Mouse (Mus musculus): Measurements from ENCODE around the gene Derl3.
"Not testable (repeated sequence)": the region's sequence is repeated elsewhere in the genome, so short reads cannot be mapped to it uniquely, and the experiment has no call there.

Gene Derl3

DNA sequence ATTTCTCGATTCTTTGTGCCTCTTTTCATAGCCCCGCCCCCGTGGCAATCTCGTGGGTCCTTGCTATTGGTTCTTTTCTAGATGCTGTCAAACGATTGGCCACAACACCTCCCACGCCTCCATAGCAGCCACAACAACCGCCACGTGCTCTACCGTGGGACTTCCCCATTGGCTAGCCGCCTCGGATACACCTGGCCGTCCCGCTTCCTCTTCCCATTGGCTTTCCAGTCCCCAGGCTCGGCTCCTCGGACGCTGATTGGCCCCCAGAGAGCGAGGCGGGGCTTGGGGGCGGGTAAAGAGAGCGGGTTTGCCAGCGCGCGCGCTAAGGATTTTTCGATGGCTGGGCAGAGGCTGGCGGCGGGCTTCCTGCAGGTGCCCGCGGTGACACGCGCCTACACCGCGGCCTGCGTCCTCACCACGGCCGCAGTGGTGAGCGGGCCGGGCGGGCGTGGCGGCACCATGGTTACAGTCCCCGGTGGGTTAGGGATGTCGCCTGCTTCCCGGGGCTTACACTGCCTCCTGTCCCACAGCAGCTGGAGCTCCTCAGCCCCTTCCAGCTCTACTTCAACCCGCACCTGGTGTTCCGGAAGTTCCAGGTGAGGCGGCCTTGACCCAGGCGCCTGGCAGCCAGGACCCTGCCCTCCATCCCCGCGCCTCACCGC is at the start of gene Derl3:
Derl3 (plus strand) TSS at position 325 of the 662 bp plus-strand sequence.
- DNase-seq (ENCODE audit: low read depth): no peak

DNA sequence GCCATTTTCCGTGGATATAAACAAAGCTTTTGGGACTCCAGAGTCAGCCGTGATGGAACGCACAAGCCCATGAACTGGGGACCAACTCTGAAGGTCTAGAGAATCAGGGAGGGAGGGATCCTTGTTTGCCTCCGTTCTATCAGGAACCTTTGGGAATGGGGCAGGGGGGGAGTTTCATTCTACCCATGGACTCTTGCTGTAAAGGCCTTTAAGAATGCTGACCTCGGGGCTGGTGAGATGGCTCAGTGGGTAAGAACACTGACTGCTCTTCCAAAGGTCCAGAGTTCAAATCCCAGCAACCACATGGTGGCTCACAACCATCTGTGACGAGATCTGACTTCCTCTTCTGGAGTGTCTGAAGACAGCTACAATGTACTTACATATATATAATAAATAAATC is 49.3 kb upstream of the Derl3 start:
- not testable (repeated sequence) for DNase-seq (ENCODE audit: low read depth)

DNA sequence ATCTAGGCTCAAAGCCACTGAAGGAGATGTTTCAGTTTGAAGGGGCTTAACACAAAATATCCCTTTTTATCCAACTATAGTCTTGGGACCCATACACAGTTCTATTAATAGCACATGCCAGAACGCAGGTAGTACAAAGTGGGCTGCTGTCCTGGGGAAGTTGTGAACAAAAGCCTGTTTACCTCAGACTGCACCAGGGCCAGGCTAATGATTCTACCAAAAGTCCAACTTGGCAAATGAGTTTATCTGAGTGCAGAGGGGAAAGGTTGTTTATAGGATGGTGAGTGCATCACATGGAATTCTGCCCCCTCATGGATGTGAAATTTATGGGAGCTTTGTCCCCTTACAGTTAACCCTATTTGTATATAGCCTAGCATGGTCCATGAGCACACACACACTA is 48.4 kb upstream of the Derl3 start:
- no peak for DNase-seq (ENCODE audit: low read depth)

DNA sequence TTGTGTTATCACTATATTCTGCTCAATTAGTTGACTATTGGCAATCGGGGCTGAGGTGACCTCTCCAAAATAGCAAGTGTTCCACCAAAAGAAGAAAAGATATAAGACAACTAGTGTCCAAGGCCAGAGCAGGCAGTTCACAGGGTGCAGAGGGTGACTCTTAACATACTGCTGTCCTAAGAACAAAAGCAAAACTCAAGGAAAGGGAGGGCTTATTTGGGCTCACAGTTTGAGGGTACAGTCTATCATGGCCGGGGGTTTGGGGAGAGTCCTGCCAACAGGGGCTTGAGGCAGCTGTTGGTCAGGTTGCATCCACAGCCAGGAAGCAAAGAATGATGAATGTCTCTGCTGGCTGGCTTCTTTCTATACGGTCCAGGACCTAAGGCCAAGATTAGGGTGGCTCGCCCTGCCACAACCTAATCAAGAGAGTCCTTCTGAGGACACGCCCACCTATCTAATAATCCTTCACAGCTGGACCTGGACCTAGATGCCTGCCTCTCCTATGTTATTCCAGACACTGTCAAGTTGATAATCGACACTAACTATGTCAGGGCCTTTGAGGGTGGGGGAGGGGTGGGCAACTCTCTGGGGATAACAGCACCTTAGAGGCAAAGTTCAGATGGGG is 47.8 kb upstream of the Derl3 start:
- DNase-seq (ENCODE audit: low read depth): no peak

DNA sequence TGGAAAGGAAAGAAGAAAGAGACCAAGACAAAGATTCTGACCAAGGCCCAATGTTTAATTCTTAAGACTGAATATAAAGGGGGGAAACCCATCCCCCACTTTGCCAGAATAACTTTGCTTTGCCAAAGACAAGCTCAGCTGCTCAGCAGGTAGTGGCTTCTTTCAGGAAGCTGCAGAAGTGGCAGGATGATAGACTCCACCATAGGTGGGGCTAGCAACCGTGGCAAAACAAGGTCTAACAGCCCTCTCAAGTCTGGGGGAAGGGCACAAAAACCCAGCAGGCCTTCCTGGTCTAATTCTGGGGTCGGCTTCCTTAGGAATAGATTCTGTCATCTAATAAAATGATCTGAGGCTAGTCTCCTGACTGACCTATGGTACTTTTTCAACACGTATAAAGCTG is 44.8 kb upstream of the Derl3 start:
- no peak for DNase-seq (ENCODE audit: low read depth)

DNA sequence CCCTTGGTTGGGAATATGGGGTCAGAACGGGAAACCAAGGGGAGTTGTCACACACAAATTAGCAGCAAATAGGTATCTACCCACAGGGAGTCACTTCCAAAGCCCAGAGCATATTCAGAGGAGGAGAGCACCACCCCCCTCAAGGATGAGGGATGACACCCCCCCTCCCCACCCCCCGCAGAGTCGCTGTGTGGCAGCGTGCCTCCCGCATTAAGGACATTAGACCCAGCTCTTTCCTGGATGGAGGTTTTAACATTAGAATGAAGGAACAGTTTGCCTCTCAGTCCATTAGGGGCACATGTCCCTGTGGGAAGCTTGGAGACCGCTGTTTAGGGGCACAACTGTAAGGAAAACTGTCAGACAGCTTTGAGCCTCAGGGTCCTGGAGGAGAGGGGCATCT is 42.1 kb upstream of the Derl3 start:
- DNase-seq (ENCODE audit: low read depth): no peak

DNA sequence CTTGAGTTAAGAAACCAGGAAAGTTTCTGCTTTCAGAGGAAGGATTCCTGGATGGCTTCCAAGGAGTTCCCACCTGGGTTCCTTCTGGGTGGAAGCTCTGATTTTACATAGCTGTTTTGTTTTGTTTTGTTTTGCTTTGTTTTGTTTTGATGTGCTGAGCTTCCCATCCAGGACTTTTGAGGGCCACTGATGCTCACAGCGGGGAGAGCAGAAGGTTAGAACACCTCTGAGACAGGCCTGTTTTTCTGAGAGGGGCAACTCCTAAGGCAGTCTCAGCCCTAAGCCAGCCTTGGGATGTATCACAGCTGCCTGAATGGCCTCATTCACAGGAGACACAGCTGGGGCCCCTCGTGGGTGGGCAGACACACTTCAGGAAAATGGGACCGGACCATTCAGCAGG is 41.5 kb upstream of the Derl3 start:
- no peak for DNase-seq (ENCODE audit: low read depth)

DNA sequence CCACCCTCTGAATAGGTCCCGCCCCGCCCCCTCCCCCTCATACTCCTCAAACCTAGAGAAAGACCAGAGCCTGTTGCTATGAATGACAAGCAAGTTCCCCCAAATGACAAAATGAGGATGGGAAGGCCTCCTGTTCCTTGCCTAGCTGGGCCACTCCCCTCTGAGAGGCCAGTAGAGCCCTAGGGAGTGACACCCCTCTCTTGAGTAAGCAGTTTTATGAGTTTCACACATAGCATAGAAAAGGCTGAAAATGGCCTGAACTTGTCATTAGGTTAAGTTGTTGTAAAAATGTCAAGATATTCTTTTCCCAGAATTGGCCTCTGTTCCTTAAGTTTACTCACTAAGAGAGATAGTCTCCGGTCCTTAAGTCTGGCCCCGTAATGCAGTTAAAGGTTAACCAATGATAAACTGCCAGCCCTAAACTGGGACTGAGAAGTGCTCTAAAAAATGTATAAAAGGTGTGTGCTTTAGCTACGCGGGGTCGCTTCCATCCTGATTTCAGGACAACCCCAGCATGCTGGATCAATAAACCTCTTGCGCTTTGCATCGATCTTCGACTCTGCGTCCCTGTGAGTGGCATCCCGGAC is 40.6 kb upstream of the Derl3 start:
- no peak for DNase-seq (ENCODE audit: low read depth)

DNA sequence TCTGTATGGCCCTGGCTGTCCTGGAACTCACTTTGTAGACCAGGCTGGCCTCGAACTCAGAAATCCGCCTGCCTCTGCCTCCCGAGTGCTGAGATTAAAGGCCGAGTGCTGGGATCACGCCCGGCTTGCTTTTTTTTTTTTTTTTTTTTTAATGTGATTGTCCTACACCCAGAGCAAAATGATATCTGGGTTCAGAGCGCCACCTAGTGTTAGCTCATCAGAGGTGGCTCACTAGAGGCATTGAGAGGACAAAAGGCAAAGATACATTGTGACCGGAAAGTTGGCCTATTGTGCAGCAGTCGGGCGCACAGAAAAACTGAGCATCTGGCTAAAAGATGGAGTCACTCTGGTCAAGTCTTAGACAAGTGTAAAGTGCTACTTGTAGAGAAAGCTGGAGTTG is 39.8 kb upstream of the Derl3 start:
- peak; percentile 94 for DNase-seq (ENCODE audit: low read depth)

DNA sequence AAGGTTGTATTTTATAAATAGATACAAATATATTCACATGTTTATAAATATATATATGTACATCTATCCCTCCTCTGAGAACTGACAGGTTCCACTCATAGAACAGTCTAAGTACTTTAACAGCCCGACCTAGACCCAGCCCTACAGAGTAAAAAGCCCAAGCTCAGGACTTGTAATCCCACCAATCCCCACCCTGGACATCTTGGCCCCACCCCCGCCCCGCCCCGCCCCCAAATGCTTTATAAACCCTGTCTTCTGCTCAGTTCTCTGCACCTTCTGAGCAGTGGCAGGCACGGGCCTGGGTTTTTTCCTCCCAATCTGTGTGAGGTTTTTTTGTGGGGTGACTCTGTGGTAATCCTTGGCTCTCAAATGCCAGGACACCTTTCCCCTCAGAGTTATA is 39.1 kb upstream of the Derl3 start:
- DNase-seq (ENCODE audit: low read depth): no peak

DNA sequence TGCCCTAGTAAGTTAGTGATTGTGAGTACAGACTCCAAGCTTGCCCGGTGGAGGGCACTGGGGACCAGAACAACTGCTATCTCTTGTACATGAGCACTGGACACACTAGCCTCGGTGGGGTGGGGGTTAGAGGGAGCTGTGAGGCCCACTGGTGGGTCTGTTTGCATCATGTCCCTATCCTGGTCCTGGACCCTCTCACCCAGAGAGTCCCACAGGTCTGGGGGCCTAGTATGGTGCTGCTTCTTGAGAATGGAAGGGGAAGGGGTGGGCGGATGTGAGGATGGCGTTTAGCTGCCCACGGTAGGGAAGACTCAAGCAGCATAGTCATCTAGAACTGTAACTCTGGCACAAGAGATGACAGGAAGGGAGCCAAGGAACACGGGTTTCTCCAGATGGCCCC is 38.4 kb upstream of the Derl3 start:
- DNase-seq (ENCODE audit: low read depth): no peak

DNA sequence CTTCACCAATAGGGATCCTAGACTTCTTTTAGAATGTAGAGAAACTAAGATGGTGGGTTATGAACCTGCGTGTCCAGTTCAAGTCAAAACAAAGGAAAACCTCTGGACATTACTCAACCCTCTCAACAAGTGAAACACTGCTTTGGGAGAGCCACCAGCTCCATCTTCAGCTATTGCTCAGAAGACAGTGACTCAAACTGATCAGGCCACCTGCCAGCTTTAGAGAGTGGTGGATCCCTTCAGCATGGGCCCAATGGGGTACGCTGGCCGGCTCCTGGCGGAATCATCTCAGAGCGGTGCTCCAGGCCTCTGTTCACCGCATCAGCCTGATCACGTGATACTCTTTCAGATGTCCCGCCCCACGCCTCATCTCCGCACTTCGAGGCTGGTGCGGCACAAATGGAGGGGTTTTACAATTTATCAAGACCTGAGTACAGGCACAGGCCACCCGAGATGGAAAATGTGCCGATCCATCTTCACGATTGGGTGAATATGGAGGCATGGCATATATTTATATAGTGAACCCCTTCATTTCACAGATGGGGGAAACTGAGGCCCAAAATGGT is 37.7 kb upstream of the Derl3 start:
- DNase-seq (ENCODE audit: low read depth): no peak

DNA sequence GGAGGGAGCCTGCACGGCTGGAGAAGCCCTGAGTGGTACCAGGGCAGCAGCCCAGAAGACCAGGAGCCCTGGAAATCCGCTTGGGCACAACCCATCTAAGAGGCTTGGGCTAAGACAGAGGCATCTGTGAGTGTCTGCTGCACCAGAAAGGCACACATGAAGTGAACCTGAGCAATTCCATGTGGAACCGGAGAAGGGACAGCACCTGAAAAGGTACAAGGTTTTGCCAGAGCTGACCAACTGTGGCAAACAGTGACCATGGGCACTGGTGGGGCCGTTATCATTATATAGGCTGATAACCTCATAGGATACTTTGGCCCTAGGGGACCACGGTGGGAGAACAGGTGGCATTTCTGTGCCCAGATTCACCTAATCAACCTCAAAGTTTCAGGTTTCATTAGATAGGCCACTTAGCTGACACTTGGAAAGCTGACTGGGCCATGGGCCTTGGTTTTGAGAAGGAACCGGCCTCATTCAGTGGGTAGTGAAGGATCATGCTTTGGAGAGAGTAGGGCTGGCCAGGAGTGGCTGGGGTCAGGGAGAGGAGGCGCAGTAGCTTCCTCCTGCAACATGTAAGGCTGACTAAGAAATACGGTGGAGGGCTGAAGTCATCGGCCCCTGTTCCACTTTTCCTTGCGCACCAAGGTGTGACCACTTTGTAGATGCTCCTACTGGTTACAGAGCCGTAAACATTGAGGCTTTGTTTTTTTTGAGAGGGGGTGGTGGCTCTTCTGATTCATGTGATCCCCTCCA is 36.9 kb upstream of the Derl3 start:
- DNase-seq (ENCODE audit: low read depth): no peak

DNA sequence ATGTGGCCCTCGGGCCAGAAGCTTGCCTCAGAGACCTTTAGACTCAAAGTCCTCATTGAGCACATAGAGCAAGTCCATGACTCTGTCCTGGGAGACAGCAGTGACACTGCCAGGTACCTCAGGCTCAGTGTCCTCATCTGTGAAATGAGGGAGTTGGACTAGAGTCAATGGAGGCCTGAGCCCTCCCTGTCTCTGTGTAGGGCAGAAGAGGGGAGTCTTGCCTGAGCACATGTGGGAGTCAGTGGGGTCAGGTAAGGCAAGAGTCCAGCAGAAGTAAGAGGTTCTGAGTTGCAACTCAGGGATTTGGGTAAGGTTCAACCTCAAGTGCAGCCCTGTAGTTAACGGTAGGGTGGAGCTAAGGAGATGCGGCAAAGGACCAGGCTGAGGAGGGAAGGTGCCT is 36.2 kb upstream of the Derl3 start:
- no peak for DNase-seq (ENCODE audit: low read depth)

DNA sequence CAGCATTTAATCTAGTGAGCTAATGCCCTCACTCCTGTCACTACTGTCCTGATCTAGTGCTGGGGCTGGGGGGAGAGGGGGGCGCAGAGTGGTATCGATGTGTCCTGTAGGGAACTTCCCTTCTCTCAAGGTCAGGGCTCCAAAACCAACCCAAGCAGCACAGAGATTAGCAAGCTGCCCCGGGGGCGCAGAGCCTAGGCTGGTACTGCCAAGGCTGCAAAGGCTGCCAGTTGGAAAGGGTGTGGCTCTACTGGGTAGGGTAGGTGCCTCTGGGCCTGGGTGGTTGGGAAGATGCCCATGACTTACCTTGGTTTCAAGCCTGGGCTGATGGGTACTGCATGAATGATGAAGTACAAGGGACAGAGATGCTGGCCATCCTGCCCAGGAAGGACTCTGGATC is 35.6 kb upstream of the Derl3 start:
- no peak for DNase-seq (ENCODE audit: low read depth)

DNA sequence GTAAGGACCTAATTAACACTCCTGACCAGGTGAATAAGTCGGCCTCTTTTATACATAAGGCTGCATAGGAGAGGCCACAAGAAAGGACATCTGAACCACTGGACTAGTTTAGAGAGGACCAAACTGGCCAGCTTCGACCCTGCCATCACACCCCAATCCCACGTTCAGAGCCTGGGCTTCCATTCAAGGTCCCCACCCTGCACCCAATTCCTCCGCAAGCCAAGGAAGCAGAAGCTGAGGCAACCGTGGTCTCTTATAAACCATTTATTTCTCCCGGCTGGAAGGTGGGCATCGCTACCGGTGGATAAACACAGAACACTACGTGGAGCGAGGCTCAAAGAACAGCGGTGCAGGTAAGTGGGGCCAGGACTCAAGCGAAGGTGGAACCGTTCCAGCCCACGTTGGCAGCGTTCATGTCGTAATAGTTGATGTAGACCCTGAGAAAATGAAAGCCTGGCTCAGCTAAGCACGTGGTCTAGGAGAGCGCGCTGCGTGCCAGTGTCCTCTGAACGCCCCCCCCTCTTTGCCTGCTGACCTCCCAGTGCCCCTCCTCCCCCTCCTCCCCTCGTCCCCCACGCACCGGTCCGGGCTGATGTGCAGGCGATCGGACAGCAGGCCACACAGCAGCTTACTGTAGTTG is 34.0 kb upstream of the Derl3 start:
- peak; percentile 62 for DNase-seq (ENCODE audit: low read depth)

DNA sequence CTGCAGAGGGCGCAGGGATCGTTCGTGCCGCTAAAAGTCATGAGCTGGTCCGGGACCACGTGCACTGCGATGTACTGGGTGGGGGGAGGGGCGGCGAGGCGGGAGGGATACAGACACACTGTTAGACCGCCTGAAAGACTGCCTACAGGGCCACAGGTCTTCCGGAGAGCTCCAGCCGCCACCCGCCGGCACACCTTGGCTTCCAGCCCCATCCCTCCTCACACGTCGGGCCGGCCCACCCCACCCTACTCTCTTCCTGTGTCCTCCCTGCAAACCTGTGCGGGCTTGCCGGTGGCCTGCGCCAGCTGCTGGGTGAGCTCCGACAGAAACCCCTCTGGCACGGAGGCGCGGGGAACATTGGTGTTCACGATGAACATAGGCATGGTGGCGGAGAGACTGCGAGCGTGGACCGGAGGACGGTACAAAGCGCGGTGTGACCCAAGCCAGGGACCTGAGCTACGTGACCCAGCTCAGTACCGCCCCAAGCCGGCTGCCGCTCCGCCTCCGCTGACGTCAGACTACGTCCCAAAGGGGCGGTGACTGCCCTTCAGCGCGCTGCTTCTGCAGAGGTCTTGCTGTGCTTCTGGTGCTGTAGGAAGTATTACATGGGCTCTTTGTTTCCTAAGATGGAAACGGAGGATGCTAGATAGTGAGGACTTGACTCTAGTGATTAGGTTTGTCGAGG is 33.3 kb upstream of the Derl3 start, which contains the start of gene Mif:
Mif (minus strand) TSS at position 455 of the 685 bp plus-strand sequence.
- DNase-seq (ENCODE audit: low read depth): peak; percentile 96

DNA sequence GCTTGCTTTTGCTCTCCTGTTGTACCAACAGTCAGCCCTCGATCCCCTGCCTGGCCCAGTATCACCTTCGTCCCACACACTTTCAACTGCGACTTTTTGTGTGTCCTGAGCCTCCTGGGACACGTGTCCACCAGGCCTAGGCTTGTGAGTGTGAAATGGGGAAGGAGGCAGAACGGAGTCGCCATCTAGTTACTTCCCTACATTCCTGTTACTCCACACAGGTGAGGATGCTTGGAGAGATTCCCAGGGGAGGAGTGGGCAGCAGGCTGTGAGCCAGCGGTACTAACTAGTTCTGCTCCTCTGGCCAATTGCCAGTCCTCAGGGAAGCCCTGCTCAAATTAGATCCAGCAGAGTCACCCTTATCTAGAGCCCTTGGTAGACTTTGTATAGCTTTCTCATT is 32.5 kb upstream of the Derl3 start:
- DNase-seq (ENCODE audit: low read depth): peak; percentile 28

DNA sequence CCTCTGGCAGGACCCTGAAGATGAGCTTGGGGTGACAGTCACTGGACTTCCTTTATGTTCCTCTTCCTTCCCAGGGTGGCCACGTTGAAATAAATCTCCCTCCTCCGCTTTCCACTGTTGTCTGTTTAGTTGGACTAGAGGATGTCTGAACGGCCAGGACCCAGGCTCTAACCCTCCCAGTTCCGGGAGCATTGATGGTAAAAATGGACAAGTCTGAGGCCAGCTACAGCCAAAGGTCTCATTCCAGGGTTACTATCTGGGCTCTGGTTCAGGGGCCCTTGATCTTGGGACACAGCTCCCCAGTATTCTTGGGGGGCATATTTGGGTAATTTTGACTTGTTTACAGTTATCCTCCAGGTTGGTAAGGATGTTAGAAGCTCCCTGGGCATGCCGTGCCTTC is 31.6 kb upstream of the Derl3 start:
- DNase-seq (ENCODE audit: low read depth): no peak

DNA sequence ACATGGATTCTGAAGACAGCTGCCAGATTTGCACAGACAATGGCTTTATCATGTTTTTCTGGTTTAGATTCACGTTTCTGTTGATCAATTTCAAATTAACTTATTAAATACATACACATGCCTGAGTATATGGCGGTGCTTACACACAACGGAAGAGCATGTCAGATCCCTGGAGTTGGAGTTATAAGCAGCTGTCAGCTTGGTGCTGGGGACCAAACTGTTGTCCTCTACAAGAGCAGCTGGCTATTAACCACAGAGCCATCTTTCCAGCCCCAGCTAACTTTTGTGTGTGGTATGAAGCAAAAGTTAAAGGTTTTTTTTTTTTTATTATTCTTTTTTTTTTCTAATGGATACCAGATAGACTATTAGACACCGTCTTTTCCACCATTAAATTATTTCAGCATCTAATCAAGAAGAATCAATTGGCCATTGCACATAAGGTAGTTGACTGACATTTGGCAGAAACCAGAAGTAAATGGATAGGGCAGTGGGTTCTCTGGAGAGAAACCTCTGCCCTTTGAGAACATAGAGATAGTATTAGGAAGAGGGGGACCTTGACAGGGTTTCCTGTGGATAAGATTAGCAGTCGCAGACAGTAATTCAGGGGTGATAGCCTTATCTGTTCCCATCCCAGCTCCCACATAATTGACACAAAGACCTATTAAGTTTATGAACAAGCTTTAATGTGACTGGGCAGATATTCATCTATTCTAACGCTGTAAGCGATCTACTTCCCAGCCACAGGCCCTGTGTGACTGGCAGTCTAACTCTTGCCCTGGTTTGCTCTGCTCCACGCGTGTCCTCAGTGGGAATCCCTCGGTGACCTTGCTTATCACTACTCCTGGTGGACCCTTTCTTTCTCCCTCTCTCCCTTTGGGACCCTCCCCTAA is 20.9 kb upstream of the Derl3 start:
- DNase-seq (ENCODE audit: low read depth): no peak
